Mouse (Mus musculus) A20 (cell line): ENCODE measurements at regions not wholly inside any gene's neighbourhood (a gene's known extent, or its start where the extent isn't known, plus 50 kb on each side); places are given as distances from the start of the nearest gene placed in this dataset.

Experiments
- DNase-seq: peaks from one replicate; pipeline ENCODE4 v3.0.0-alpha.2; 2011; ENCODE audit warnings: low read depth, low spot score

DNA sequence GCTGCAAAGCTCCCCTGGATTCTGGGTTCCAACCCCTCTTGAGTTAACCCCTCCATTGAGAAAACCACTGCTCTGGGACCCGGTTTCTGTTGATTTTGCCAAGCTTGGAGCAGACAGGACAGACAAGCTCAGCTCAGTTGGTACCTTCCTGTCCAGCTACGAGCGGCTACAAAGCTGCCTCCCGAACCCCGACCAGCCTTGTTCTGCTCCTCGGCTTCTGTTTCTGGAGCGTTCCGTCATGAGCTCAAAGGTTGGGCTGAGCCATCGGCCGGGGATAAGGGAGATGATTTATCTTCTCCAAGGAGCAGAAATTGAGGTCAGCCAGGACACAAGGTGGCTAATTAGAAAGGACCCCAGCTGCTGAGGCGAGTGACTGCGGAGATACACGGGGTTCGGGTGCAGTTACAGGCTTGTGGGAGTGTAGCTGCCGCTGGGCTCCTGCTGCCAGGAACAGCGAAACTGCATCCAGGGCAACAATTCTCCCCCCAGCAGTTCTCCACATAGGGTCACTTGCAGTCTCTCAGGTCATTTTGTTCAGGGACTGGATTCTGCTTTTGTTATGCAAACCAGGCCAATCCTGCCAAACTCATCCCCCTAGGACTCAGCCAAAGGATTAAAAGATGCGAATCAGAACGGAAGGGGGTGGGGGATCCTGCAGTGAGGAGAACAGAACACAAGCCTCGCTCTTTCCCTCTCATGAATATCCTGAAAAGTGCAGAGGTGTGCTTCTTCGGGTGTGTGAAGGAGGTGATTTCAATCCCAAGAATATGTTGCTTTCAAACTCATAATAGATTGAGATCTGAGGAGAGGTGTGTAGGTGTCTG, 50.0 kb upstream of the Tmem132d start:
- DNase-seq, result no peak
